Mouse (Mus musculus) skeletal muscle tissue, adult 2 months (tissue): ENCODE measurements around the gene Zmynd8.
A peak's percentile ranks its signal among the peaks of the same experiment; 100 is the strongest.

Source experiments
- DNase-seq: peaks from one replicate; pipeline ENCODE4 v3.0.0-alpha.2; 2012; ENCODE audit warnings: low read depth, low spot score

Zmynd8 gene

GRCm38 (mm10) chr2:165880501-165881182, 18.2 kb downstream of the Zmynd8 start:
- peak; percentile 91 for DNase-seq

- DNase-seq, result no peak
Observed at GRCm38 (mm10) chr2:165879403-165880178, 19.2 kb downstream of the Zmynd8 start.

- no peak for DNase-seq
Observed at GRCm38 (mm10) chr2:165878907-165879361, 19.9 kb downstream of the Zmynd8 start.

GRCm38 (mm10) chr2:165878021-165878585, 20.7 kb downstream of the Zmynd8 start:
- DNase-seq, result no peak

GRCm38 (mm10) chr2:165877180-165877579, 21.6 kb downstream of the Zmynd8 start:
- DNase-seq, result no peak

GRCm38 (mm10) chr2:165876201-165876918, 22.5 kb downstream of the Zmynd8 start:
- no peak for DNase-seq

- DNase-seq, result no peak
Observed at GRCm38 (mm10) chr2:165875406-165875955, 23.3 kb downstream of the Zmynd8 start.

GRCm38 (mm10) chr2:165874461-165875339, 24.1 kb downstream of the Zmynd8 start:
- peak; percentile 77 for DNase-seq

- no peak for DNase-seq
Observed at GRCm38 (mm10) chr2:165873777-165874176, 25.0 kb downstream of the Zmynd8 start.

- DNase-seq, result peak; percentile 43
Observed at GRCm38 (mm10) chr2:165873196-165873595, 25.6 kb downstream of the Zmynd8 start.

GRCm38 (mm10) chr2:165869257-165869656, 29.6 kb downstream of the Zmynd8 start:
- DNase-seq, result no peak

GRCm38 (mm10) chr2:165868522-165869175, 30.2 kb downstream of the Zmynd8 start:
- no peak for DNase-seq

GRCm38 (mm10) chr2:165867549-165867948, 31.3 kb downstream of the Zmynd8 start:
- no peak for DNase-seq

GRCm38 (mm10) chr2:165866951-165867387, 31.8 kb downstream of the Zmynd8 start:
- no peak for DNase-seq

GRCm38 (mm10) chr2:165866412-165866811, 32.4 kb downstream of the Zmynd8 start:
- no peak for DNase-seq

GRCm38 (mm10) chr2:165864769-165865168, 34.0 kb downstream of the Zmynd8 start:
- DNase-seq, result no peak

GRCm38 (mm10) chr2:165861683-165862594, 36.9 kb downstream of the Zmynd8 start:
- DNase-seq, result peak; percentile 48

GRCm38 (mm10) chr2:165860962-165861682, 37.7 kb downstream of the Zmynd8 start:
- DNase-seq, result no peak
